Mouse (Mus musculus) lung, postnatal 4 days (tissue): ENCODE measurements around the gene Asb18.
A peak's percentile ranks its signal among the peaks of the same experiment; 100 is the strongest.

ENCODE experiments used
- DNase-seq, 2 experiments: peaks; one replicate each; pipeline ENCODE4 v3.0.0; 2021

Gene Asb18

DNA sequence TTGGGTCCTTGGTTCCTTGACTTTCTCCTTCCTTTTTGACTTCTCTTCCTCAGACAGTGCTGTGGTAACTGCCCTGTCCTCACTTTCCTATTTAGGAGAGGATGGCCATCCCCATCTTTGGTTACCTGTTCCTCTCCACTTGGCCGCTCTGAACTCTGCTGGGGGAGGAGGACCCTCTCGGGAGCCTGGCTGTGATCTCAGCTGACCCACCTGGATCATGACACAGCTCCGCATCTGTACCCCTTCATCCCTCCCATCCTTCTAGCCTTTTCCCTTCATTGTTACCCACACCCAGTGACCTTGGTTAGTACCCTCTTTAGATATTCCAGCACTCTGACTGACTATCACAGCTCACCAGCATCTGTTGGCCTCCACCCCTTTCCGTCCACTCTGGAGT lies 44.8 kb downstream of the Asb18 start:
- DNase-seq: no peak

DNA sequence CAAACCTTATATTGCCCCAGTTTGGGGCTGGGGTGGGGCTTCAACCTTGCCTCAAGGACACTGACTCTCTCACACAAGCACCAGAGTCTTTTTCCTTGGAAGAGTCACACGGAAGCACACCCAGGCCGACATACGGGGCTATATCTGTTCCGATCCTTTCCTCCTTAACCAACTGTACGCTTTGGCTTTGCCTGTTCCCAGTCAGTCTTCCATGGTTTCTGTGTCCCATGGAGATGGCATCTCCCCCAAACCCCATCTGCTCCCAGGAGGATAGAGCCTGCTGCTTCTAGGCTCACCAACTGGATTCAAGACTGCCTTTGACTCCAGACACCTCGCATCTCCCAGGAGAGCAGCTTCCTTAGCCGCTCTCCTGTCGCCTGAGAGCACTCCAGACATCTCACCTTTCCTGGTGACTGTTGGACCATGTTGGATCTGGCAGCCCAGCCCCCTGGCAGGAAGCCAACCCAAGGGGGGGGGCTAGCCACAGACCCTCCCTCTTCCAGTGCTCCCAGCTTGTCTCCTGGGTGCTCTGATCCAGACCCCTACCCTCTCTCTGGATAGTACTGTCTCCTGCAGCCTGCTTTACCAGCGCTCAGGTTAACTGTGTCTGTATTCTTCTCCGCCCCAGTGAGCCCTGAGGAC lies 45.3 kb downstream of the Asb18 start:
- no peak for DNase-seq

DNA sequence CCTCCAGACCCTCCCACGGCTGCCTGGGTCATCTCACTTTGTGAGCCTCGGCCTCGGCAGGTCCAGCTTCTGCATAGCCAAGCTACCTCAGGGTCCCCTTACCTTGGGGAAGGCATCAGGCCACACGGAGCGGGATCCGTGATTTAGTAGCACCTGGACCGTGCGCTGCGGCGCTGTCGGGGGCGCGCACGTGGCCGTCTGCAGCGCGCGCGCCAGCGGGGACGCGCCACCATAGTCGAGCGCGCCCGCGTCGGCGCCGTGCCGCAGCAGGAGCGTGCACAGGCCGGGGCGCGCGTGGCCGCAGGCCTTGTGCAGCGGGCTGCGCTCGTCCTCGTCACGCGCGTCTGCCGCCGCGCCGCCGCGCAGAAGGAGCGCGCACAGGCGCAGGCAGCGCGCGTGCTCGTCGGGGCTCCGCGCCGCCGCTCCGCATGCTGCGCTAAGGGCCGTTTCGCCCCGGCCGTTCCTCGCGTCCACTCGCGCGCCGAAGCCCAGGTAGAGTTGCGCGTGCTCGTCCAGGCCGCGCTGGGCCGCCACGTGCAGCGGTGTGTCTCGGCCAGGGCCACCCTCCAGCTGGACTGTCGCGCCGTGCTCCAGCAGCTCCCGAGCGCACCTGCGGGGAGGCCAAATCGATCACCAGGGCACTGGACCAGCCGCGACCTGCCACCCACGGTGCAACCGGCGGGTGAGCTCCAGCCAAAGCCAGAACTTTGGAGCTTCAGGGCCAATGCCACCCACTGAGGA lies 46.2 kb downstream of the Asb18 start:
- peak in 1 of 2 experiments; percentile 33 for DNase-seq

DNA sequence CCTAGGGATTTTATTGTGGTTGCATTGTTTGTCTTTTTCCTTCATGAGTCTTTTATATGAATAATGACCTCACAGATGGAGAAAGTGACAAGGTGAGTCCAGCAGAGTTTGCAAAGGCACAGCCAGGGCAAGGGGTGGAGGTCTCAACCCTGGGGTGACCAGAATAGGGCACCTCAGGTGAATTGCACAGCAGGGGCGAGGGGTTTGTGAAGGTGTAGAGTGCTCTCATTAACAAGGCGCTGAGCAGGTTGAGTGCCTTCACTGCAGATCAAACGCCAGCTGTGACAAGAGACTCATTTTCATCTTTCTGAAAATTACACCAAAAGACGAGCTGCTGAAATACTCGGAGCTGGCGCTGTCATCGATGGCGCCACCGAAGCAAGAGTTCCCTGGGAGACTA lies 46.9 kb downstream of the Asb18 start:
- no peak for DNase-seq

DNA sequence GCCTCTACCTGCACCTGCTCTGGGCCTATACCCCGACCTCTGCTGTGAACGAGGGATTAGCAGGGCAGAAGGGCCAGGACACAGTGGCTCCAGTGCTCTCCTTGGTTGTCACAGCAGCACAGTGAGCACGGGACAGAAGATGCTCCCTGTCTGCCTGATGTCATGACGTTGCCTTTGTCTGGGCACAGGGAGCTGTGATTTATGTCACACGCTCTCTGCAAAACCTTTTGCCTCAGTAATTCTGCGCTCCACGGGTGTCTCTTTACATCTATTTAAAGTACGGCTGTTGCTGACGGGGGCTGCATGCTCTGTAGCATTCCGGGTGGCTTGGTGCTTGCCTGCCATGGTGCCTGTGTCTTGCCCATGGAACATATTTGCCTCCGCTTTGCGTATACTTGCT lies 50.0 kb downstream of the Asb18 start:
- no peak for DNase-seq

DNA sequence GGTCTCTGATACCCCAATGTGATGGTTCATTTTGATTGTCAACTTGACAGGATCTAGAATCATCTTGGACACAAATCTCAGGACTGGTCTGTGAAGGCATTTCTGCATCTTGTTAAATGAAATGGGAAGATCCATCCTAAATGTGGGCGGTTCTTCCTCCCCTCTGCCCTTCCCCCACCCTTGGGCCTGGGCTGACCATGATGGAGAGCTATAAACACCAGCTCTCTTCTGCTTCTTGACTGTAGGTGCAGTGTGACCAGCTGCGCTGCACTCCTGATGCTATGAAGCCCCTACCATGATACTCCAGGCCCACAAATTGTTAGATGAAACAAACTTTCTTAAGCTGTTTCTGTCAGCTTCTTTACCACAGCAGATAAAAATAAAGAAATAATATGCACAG lies 51.2 kb downstream of the Asb18 start:
- DNase-seq: no peak

DNA sequence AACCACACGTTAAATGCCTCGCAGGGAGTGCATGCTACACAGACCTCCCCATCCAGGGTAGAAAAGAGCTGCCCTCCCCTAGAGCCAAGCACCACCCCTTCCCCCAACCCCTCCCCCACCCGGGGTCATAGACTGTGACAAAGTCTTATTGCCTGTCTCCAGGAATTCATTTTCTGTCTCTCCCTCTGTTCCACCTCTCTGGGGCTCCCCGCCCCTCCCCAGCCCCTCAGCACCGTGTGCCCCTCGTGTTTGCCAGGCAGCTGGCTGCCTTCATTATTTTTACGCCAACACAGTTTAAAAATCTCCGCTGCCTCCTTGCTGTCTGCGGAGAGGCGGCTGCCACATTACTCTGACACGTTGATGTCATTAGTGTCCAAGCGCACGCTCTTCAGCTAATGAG lies 52.4 kb downstream of the Asb18 start:
- DNase-seq: no peak

DNA sequence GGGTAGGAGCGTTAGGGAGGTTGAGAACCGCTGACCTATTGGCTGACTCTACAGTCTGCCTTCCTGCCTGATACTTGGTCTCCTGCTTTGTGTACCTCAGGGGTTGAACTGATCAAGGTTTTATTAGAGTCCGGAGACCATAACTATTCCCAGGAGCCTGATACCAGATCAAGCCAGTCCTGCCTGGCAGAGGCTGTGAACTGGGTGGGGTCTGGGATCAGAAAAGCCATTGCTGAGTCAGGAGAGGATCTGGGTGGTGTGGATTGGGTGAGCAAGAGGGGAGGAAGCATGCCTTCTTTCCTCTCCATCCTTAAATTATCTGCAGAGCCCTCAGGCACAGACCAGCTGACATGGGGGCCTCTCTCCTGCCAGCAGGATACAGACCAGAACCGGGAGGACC lies 55.1 kb downstream of the Asb18 start:
- no peak for DNase-seq

DNA sequence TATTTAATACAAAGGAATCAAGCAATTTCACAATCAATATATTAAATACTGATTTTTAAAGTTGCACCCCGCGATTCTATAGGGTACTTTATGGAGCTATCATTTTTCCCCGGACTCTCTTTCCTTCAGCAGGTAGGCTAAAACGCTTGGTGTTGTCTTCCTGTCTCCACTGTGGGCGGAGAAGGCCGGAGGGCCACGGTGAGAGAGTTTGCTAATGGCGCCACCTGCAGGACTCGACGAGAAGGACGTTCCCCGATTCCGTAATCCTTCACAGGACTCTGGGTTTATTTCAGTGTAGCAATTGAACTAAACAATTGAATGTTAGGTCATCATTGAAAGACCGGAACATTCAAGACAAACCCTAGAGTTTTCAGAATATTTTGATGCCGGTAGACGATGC lies 71.3 kb downstream of the Asb18 start:
- peak; percentile 68 to 82 for DNase-seq

DNA sequence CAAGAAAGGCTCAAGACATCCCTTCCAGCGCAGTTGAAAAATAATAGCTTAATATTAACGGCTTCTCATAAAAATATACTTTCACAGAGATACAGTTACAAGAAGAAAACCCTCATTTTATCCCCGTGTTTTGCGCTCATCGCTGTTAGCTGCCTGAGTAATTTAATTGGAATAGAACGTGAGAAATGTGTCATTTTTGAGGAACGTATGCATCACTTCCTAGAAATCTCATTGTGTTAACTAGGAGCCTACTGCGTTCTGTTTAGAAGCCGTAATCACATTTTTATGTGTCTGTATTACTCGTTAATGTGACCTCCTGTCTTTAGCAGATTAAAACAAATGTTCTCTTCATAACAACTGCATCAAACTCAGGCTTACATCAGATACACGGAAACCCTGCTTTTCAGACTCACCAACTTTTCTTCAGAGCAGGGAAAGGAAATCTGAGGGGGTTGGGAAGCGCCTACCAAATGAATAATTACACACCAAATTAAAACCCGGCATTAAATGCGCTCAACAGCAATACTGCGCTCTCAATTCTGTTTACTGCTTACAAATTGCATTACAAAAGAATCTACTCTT lies 72.0 kb downstream of the Asb18 start:
- no peak for DNase-seq

DNA sequence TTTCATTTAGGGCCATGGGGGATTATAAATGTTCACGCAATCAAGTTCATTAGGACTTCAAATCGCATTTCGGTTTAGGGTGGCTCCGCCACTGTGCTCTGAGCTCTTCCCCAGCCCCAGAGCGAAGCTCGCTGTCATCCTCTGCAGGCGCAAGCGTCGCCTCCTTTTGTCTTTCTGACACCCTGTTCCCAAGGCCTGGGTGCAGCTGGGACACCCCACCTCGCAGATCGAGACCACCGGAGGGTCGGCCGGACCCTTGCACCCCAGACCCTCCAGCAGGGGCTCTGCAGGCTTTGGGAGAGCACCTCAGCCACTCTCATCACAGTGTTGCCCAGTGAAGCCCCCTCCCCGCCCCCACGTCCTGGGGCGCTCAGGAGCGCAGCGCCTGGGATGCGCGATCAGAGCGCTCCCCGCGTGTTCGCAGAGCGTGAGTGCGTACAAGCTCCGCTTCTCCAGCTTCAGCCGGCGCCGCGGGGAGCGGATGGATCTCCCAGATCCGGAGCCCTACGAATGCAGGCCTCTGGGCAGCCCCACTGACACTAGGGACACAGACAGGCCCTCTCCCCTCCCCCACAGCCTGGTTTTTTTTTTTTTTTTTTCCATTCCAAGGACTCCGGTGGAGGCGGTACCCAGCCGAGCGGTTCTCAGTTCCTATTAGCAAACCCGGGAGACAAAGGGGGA lies 72.6 kb downstream of the Asb18 start:
- DNase-seq: no peak

DNA sequence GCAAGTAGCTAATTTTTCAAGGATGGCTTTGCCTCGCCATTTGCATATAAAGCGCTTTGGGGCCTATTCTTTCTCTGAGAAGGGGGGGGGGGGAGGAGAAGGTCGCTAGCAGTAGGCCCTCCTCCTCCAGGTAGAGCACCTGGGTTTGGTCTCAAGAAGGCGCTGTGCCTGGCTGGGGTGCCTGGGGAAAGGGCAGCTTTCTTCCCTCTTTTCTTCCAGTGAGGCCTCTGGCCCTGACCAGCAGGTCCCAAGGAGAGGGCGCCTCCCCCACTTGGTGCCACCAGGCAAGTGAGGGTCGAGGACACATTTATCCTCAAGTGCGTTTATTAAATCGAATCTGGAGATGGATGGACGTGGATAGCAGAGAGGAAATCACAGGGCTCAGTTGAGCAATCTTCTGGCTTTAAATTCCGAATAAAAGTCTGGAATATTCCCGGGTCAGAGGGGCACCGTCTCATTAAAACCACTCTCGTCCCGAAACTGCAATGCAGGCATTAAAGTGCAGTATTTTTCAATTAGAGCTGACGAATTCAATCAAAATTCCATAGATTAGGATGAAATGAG lies 73.4 kb downstream of the Asb18 start:
- DNase-seq: no peak

DNA sequence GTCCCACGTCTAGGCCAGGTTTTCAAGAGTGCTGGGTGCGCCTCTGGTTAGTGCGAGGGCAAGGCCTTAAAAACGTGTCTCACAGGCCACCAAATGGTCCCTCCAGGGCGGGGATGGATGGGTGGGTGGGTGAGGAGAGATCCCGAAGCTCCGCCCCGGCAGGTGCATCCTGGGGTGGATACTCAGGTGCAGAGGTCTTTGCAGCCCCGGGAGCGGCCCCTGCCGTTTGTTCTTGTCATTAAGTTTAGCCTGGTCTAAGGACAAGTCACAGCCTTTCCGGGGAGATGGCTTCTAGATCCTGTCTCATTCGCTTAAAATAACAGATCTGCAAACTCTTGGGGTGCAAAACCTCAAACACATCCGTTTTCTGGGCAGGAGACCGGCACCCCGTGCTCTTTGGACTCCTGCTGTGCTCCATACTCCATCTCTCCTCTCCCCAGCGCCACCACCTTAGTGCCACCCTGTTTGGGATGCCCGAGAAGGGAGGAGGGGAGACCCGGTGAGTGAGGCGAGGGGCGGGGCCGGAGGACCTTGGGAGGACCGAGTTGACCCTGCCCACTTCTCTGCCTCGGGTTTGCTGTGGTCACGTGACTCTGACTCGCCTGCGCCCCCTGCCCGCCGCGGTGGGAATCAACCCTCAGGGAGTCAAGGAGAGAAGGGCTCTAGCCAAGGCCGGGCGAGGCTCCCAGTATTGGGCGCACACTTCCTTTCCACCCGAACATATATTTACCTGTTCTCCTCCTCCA lies 74.3 kb downstream of the Asb18 start:
- peak; percentile 84 to 88 for DNase-seq

DNA sequence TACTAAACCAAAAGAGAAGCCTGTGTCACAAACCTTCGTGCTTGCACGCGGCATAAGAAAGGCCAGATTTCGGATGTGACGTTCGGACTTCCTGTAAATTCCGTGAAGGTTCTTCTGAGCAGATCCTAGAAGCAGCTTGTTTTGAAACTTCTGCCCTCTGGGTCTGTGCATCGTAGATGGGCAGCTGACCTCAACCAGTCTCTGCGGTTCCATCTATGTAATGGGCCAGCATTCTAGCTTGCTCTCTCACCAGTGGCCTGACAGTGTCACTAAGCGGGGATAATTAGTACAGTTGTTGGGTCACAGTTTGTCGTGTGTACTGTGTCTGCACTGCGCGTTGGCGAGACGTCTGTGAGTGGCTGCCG lies 74.9 kb downstream of the Asb18 start:
- no peak for DNase-seq

DNA sequence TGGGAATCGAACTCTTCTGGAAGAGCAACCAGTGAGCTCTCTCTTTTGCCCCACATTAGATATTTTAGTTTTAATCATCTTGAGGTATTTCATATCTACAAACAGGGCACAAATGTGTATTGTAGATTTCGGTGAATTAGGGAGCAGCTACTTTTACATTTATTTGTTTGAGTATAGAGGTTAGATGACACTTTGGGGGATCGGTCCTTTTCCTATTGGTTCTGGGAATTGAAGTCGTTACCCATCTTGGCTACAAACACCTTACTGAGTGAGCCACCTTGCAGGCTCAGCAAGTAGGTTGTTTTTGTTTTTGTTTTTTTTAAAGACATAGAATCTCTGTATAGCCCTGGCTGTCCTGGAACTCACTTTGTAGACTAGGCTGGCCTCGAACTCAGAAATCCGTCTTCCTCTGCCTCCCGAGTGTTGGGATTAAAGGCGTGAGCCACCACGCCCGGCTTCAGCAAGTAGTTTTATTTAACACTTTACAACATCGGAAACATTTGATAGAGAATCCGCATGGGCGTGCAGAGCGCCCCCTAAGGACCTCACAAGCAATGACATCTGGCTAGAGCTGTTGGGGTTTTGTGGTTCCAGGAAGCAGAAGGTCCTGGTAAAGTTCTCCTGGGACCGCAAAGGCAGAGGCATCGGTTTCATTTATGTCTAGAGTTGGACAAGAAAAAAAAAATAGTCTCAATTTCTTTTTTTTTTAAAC lies 75.4 kb downstream of the Asb18 start:
- no peak for DNase-seq

DNA sequence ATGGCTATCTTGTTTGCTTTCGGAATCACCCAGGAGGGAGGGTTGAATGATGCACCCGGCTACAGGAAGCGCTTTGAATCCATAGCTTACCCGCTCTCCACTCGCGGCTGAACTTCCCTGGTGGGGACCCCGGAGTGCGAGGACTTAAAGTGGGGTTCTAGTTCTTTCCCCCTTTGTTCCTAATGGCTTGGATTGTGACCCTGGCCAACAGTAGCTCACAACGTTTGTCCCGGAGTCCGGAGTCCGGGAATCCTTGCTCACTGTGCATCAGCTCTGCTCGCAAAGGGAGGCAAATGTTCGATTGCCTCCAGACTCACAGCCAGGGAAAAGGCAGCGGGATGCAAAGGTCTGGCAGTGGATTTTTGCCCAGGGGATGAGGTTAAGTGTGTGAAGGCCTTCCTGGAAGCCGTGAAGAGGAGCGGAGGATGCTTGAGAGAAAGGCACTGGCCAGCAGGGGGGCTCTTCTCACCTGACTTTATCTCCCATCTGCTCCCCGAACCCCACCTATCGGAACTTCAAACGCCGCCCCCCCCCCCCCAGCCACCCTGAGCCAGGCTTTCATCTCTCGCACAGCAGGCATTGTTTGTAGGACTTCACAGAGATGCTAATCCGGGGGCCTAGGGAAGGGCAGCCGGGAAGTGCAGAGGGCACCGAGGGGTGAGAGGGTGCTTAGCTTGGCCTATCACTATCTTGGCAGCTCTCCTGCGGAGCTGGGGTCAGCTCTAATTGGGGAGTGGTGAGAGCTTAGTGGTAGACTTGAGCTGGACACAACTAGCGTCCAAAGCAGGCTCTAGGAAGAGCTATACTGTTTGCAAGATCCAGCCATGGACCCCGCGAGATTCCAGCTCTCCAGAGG lies 78.7 kb downstream of the Asb18 start:
- no peak for DNase-seq

DNA sequence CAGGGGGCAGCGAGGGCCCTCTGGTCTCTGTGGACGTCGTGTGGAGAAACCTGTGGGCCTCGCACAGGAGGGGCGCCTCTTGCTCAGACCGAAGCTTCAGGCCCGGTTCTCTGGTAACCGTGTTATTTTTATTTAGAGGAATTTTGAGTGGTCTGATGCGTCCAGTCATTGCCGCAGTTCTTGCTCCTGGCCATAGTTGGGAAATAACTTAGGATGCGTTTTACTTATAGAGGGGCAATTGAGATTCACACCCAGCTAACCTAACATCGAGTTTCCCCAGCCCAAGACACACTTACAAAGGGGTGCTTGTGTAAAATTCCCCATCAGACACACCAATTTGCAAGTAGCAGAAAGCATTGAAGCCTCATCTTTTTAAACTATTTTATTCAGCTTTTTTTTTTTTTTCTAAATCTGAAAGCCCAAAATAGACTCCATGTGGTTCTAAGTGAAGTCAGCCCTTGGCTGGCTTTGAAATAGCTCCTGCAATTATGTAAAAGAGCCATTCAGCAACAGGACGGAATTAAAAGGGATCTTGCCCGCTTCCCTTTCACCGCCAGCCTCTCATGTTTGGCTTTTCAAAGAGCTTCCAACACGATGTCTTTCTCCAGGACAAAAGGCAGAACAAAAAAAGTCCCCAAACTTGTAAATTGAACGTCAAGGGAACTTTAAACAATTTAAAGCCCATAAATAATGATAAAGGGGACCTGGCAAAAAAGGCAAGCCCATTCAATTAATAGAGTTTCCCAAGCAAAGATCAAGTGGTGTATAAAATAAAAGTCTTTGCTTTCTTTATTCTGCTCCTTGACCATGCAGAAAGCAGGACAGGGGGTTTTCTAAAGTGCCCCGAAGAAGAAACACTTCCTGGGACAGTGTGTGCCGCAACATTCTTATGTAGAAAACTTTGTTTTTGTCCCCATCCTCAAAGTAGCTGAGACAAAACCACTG lies 79.9 kb downstream of the Asb18 start:
- DNase-seq: no peak

DNA sequence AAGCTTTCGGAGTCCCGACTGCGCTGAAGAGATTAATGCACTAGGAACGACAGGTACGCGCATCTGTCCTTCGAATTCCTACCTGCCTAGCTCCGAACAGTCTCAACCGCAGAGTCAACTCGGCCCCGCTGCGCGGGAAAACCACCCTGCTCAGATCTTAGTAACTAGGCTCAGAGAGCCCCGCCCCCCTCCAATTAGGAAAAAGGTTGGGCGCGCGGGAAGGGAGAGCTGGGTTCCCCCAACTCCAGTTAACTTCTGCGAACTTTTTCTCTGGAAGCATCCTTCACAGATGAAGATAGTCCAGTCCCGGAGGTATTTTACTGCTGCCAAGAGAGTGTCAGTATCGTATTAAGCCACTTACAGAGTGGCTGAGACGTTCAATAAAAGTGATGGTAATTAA lies 80.7 kb downstream of the Asb18 start:
- no peak for DNase-seq

DNA sequence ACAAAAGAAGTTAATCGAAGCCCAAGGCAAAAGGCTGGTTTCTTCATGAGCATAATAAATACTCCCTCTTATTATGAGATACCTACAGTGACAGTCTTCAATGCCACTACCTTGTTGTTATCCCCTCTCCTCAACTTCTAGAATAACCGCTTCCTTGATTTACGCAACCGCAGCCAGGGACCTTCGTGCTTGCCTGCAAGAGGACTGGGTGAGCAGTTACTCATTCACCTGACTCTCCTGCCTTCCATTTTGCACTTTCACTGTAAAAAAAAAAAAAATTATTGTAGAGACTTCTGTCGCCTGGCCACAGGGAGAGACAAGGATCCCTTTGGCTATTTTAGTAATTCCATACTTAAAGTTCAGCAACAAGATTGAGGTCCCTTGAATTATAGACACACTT lies 81.4 kb downstream of the Asb18 start:
- DNase-seq: no peak

DNA sequence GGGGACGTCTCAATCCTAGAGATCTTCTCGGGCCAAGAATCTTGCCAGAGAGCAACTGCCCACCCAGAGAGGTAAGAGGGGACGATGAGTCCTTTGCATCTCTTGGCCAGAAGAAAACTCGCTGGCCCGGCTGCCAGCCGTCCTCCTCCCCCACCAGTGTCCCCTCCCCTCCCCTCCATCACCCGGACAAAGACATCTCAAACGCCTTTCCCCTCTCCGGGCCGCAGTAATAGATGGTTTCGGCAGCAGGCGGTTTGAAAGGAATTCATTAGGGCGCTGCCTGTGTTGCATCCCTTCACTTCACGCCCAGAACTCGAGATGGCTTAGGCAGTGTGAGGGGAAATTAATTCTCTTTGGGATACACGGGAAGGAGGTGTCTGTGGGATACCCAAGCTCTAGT lies 81.8 kb downstream of the Asb18 start:
- DNase-seq: no peak
